Mouse (Mus musculus): ENCODE measurements around the gene Manba. TPM values are rescaled to one million over a fixed set of nuclear protein-coding genes. Genes with fewer than 3 reads are reported as not detected.

The Manba gene
- polyA plus RNA-seq, 1 experiment from 2014 or later, result 5.6 TPM

GRCm38 (mm10) chr3:135604626-135605417 is 119.4 kb downstream of the Manba start:
- H3K9me3 ChIP-seq, result no peaks in the 10 kb centered on the region

GRCm38 (mm10) chr3:135605474-135605873 is 120.1 kb downstream of the Manba start:
- Histone ChIP-seq H3K27me3 (no peaks in the 10 kb centered on the region), H3K36me3 (peaks cover 68% of the 10 kb centered on the region), H3K4me2 (no peak overlapping the region), H3K9me3 (no peaks in the 10 kb centered on the region), H3K27ac (no peak overlapping the region), H3K4me3 (replicated peaks) (no peak overlapping the region), H3K4me1 (replicated peaks) (no peaks in the 10 kb centered on the region), H3K9ac (replicated peaks) (no peak overlapping the region)
- no peak for ATAC-seq (ENCODE audit: insufficient number of reproducible peaks, insufficient read depth, low FRiP score, low TSS enrichment, low read depth)
- 77% methylated on average over 4 of the region's 4 CpGs for WGBS

More at GRCm38 (mm10) chr3:135604626-135605417, 119.4 kb downstream of the Manba start:
- no peak for ATAC-seq (ENCODE audit: insufficient number of reproducible peaks, insufficient read depth, low FRiP score, low TSS enrichment, low read depth)
- Histone ChIP-seq H3K36me3 (peaks cover 67% of the 10 kb centered on the region), H3K4me3 (replicated peaks) (no peak overlapping the region), H3K27me3 (no peaks in the 10 kb centered on the region), H3K4me1 (replicated peaks) (no peaks in the 10 kb centered on the region), H3K9ac (replicated peaks) (no peak overlapping the region), H3K27ac (no peak overlapping the region), H3K4me2 (no peak overlapping the region)
- 88% methylated on average over 10 of the region's 10 CpGs for WGBS

- H3K4me3 ChIP-seq (replicated peaks), result no peak overlapping the region
- H3K4me2 ChIP-seq, result no peak overlapping the region
- no peak overlapping the region for H3K27ac ChIP-seq
- H3K9ac ChIP-seq (replicated peaks), result no peak overlapping the region
- H3K27me3 ChIP-seq, result no peaks in the 10 kb centered on the region
- no peaks in the 10 kb centered on the region for H3K9me3 ChIP-seq
- 91% methylated on average over 8 of the region's 8 CpGs for WGBS
- no peak for ATAC-seq (ENCODE audit: insufficient number of reproducible peaks, insufficient read depth, low FRiP score, low TSS enrichment, low read depth)
- peaks cover 69% of the 10 kb centered on the region for H3K36me3 ChIP-seq
- H3K4me1 ChIP-seq (replicated peaks), result no peaks in the 10 kb centered on the region
Observed at GRCm38 (mm10) chr3:135606592-135606991, 121.2 kb downstream of the Manba start.

DNA sequence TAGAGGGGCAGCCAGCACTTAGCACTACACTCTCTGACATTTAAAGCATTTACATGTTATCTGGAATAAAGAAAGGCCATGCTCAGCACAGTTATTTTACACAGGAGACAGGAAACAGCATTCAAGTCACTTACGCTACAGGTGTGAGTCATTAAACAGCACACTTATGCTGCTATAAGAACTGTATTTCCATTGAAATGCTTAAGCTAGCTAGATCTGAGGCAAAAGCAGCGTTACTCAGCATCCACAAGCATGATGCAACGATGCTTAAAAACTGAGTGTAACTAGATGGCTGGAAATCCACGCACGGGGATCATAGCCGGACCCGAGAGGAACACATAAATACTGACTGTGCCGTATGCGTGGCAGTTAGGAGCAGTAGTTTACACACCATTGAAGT is 121.6 kb downstream of the Manba start:
- H3K4me3 ChIP-seq (replicated peaks), result no peak overlapping the region
- H3K9me3 ChIP-seq, result no peaks in the 10 kb centered on the region
- H3K4me1 ChIP-seq (replicated peaks), result no peaks in the 10 kb centered on the region
- no peak for ATAC-seq (ENCODE audit: insufficient number of reproducible peaks, insufficient read depth, low FRiP score, low TSS enrichment, low read depth)
- no peak overlapping the region for H3K9ac ChIP-seq (replicated peaks)
- 83% methylated on average over 9 of the region's 9 CpGs for WGBS
- H3K27me3 ChIP-seq, result no peaks in the 10 kb centered on the region
- no peak overlapping the region for H3K4me2 ChIP-seq
- peaks cover 68% of the 10 kb centered on the region for H3K36me3 ChIP-seq
- H3K27ac ChIP-seq, result no peak overlapping the region

DNA sequence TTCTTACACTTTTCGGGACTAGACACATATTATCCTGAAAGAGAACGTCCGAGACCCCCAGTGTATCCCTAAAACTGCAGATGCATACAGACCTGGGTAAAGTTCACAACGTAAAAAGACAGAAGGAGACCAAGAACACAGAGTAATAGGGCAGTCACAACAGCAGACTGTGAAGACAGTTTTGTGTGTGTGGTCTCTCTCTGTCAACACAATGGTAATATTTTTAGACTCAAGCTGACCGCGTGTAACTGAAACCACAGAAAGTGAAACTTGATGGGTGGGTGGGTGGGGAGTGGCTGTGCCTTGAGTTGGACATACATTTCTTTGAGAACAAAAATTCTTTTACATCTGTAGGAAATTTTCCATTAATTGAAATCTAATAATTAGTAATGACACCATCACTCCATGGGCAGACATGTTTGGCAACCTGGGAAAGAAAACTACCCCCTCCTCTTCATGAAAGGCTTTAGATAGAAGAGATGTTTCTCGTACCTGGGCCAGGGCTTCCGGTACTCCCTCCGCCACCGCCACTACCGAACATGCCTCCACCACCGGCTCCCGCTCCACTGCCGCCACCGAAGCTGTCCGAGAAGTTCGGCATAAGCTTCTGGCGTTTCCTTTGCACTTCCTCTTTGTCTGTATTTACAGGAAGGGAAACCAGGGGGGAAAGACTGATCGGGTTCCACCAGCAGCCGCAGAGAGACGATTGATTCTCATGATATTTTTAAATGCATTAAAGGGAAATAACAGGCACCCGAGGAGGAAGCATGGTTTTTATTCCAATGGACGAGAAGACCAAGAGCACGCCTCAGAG is 122.5 kb downstream of the Manba start:
- no peak overlapping the region for H3K4me3 ChIP-seq (replicated peaks)
- H3K9ac ChIP-seq (replicated peaks), result no peak overlapping the region
- no peaks in the 10 kb centered on the region for H3K9me3 ChIP-seq
- no peak overlapping the region for H3K27ac ChIP-seq
- H3K27me3 ChIP-seq, result no peaks in the 10 kb centered on the region
- H3K36me3 ChIP-seq, result peaks cover 68% of the 10 kb centered on the region
- no peak for ATAC-seq (ENCODE audit: insufficient number of reproducible peaks, insufficient read depth, low FRiP score, low TSS enrichment, low read depth)
- 90% methylated on average over 24 of the region's 24 CpGs for WGBS
- H3K4me1 ChIP-seq (replicated peaks), result no peaks in the 10 kb centered on the region
- no peak overlapping the region for H3K4me2 ChIP-seq

DNA sequence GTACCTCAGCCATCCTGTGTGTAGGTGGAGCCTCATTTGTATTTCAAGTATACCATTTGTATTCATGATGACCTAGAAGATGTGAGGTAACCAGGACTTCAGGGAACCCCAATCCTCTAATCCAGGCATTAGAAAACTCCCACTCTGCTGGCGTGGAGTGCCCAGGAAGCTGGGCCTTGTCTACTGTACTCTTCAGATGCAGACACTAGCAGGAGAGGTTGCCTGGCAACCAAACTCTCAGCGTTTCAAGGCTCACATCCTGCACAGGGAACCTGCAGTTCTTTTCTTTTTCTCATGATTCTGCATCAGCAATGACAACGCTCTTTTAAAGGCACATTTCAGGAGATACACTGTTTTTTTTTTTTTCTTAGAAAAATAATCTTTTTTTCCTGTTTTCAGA is 124.8 kb downstream of the Manba start:
- ATAC-seq (ENCODE audit: insufficient number of reproducible peaks, insufficient read depth, low FRiP score, low TSS enrichment, low read depth), result no peak
- H3K4me2 ChIP-seq, result no peak overlapping the region
- H3K9me3 ChIP-seq, result no peaks in the 10 kb centered on the region
- H3K27ac ChIP-seq, result no peak overlapping the region
- H3K36me3 ChIP-seq, result peaks cover 65% of the 10 kb centered on the region
- H3K4me1 ChIP-seq (replicated peaks), result no peaks in the 10 kb centered on the region
- H3K4me3 ChIP-seq (replicated peaks), result no peak overlapping the region
- H3K27me3 ChIP-seq, result no peaks in the 10 kb centered on the region
- H3K9ac ChIP-seq (replicated peaks), result no peak overlapping the region
- WGBS, result 85% methylated on average over 3 of the region's 3 CpGs

DNA sequence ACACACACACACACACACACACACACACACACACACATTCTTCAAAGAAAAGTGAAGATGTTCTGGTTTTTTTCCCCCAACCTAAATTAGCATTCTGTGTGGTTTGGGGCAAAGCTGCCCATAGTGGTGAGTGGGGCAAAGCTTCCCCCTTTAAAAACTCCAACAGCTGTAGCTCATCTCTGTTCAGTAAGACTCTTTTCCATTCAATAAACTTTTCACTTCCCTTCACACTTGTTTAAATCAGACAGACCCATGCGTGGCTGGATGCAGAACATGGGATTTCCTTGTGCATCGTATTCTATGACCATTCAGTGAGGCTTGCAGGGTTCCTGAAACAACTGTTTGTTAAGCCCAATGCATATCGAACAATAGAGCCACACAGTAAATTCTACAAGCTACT is 129.0 kb downstream of the Manba start:
- Histone ChIP-seq H3K36me3 (peaks cover 86% of the 10 kb centered on the region), H3K9ac (replicated peaks) (no peak overlapping the region), H3K27me3 (no peaks in the 10 kb centered on the region), H3K27ac (no peak overlapping the region), H3K4me3 (replicated peaks) (no peak overlapping the region), H3K4me1 (replicated peaks) (no peaks in the 10 kb centered on the region), H3K9me3 (no peaks in the 10 kb centered on the region), H3K4me2 (no peak overlapping the region)
- ATAC-seq (ENCODE audit: insufficient number of reproducible peaks, insufficient read depth, low FRiP score, low TSS enrichment, low read depth), result no peak
- 92% methylated on average over 3 of the region's 3 CpGs for WGBS

DNA sequence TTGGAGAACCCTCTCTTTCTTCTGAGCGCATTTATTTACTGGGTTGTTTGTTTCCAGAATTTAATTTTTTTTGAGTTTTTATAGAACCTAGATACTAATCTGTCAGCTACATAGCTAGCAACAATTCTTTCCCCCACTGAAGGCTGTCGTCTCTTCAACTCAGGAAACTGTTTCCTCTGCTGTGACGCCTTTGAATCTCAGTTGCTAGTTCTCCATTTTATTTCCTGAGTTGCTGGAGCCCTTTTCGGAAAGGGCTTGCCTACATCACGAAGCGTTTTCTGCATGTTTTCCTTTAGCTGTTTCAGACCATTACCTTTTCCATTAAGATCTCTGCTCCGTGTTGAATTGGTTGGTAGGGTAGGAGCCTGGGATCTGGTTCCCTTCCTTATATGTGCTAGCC is 131.3 kb downstream of the Manba start:
- no peaks in the 10 kb centered on the region for H3K4me1 ChIP-seq (replicated peaks)
- no peak overlapping the region for H3K4me3 ChIP-seq (replicated peaks)
- no peak overlapping the region for H3K9ac ChIP-seq (replicated peaks)
- no peaks in the 10 kb centered on the region for H3K9me3 ChIP-seq
- H3K36me3 ChIP-seq, result peaks cover 66% of the 10 kb centered on the region
- WGBS, result 93% methylated on average over 7 of the region's 7 CpGs
- H3K27me3 ChIP-seq, result no peaks in the 10 kb centered on the region
- ATAC-seq (ENCODE audit: insufficient number of reproducible peaks, insufficient read depth, low FRiP score, low TSS enrichment, low read depth), result no peak
- no peak overlapping the region for H3K4me2 ChIP-seq
- no peak overlapping the region for H3K27ac ChIP-seq

Other genes with a start within 250 kb of the Manba start
- gene Bdh2, start 204.4 kb upstream of the Manba start, polyA plus RNA-seq (2016; fragmentation: Nextera tagmentation; extraction: Ambion mirVana), result 13.4 and 14.0 TPM in 2 replicates
- gene Slc9b2, start 177.9 kb upstream of the Manba start, polyA plus RNA-seq (2016; fragmentation: Nextera tagmentation; extraction: Ambion mirVana), result 4.9 and 5.5 TPM in 2 replicates
- 0.49 TPM in 1 of 2 replicates, not detected in the other for gene Slc9b1, start 137.6 kb upstream of the Manba start, polyA plus RNA-seq (2016; fragmentation: Nextera tagmentation; extraction: Ambion mirVana)
- 74.8 and 77.0 TPM in 2 replicates for gene Cisd2, start 61.7 kb upstream of the Manba start, polyA plus RNA-seq (2016; fragmentation: Nextera tagmentation; extraction: Ambion mirVana)
- 476 and 501 TPM in 2 replicates for gene Ube2d3, start 47.5 kb upstream of the Manba start, polyA plus RNA-seq (2016; fragmentation: Nextera tagmentation; extraction: Ambion mirVana)
- gene Nfkb1, start 205.9 kb downstream of the Manba start, polyA plus RNA-seq (2016; fragmentation: Nextera tagmentation; extraction: Ambion mirVana), result 12.1 and 16.8 TPM in 2 replicates